Comparison of ENCODE assay signal across 22 mouse cellular contexts in genomic region chr5:112615946-112616617, GRCm38 (mm10). TPM values are rescaled to one million over a fixed set of nuclear protein-coding genes. Genes with fewer than 3 reads are reported as not detected.
DNase-seq lines count a peak whose midpoint lies in the region; ATAC-seq and TF ChIP-seq lines count a peak whose summit lies in the region.
"Had no signal": no experiment of that assay in that cellular context is flagged by ENCODE, and none has a peak within 500 bp of the region (broad histone marks: within the 10 kb centered on the region; RNA-seq: fewer than 3 reads in every experiment).

No protein-coding gene starts in this region.

- TF ChIP-seq CTCF in hindbrain, postnatal 0 days (IDR thresholded peaks at IDR 0.05; ENCODE audit: low read depth) = no peak

- WGBS in hindbrain, postnatal 0 days = 36% methylated on average over 7 of the region's 7 CpGs
- 50% methylated on average over 7 of the region's 7 CpGs for WGBS in hindbrain, embryonic 10.5 days

- H3K36me3 ChIP-seq in hindbrain, postnatal 0 days (ENCODE audit: insufficient read depth, low read length) = no peaks in the 10 kb centered on the region
- no peaks in the 10 kb centered on the region for H3K36me3 ChIP-seq in hindbrain, embryonic 10.5 days
- H3K36me3 ChIP-seq: embryonic facial prominence, embryonic 13.5 days; heart, embryonic 12.5 days; hindbrain, embryonic 15.5 days had no signal

- H3K4me3 ChIP-seq in hindbrain, postnatal 0 days (ENCODE audit: low read length) = no peak overlapping the region
- no peak overlapping the region for H3K4me3 ChIP-seq in hindbrain, embryonic 10.5 days
- H3K4me3 ChIP-seq: embryonic facial prominence, embryonic 13.5 days; forebrain, embryonic 13.5 days; gastrocnemius, adult 2 months; heart, embryonic 12.5 days; hindbrain, embryonic 15.5 days had no signal

- no peak overlapping the region for H3K27ac ChIP-seq in hindbrain, postnatal 0 days
- no peak overlapping the region for H3K27ac ChIP-seq in hindbrain, embryonic 10.5 days
- H3K27ac ChIP-seq: embryonic facial prominence, embryonic 13.5 days; forebrain, embryonic 13.5 days; gastrocnemius, adult 2 months; hindbrain, embryonic 15.5 days had no signal

- H3K4me1 ChIP-seq in hindbrain, postnatal 0 days (ENCODE audit: insufficient read depth, low read length) = 0 out of 2 replicates have a peak, but pooled peaks cover 9% of the 10 kb centered on the region
- peaks cover 13% of the 10 kb centered on the region; the same call in 1 of the 2 replicates for H3K4me1 ChIP-seq in hindbrain, embryonic 10.5 days (replicated peaks)
- H3K4me1 ChIP-seq: heart, embryonic 12.5 days had no signal

- DNase-seq in hindbrain, postnatal 0 days (ENCODE audit: low spot score) = peak; percentile 34
- no peak for DNase-seq in hindbrain, embryonic 10.5 days (ENCODE audit: low spot score)
- DNase-seq in layer of hippocampus, adult 11-12 months (ENCODE audit: low spot score) = peak; percentile 63
- DNase-seq in layer of hippocampus, adult 9-10 months (ENCODE audit: low spot score) = peak; percentile 56
- peak; percentile 59 for DNase-seq in retina, postnatal 1 day
- no peak for DNase-seq in liver
- DNase-seq in urinary bladder, postnatal 10 days (ENCODE audit: low spot score) = no peak
- DNase-seq: adrenal gland, adult 2 months; adrenal gland, postnatal 25 days; cerebellum, adult 11 months; cerebellum, adult 9-10 months; cerebellum, postnatal 36 days; forebrain, postnatal 0 days; gastrocnemius, adult 2 months; gastrocnemius, postnatal 25 days had no signal

- no peaks in the 10 kb centered on the region for H3K9me3 ChIP-seq in hindbrain, postnatal 0 days (ENCODE audit: low read length)
- no peaks in the 10 kb centered on the region for H3K9me3 ChIP-seq in hindbrain, embryonic 10.5 days
- H3K9me3 ChIP-seq: embryonic facial prominence, embryonic 13.5 days; forebrain, embryonic 13.5 days; heart, embryonic 12.5 days; hindbrain, embryonic 15.5 days had no signal

- H3K4me2 ChIP-seq in hindbrain, postnatal 0 days (ENCODE audit: low read depth, low read length) = no peak overlapping the region
- H3K4me2 ChIP-seq: embryonic facial prominence, embryonic 13.5 days; forebrain, embryonic 13.5 days; heart, embryonic 12.5 days; hindbrain, embryonic 15.5 days had no signal

- no peaks in the 10 kb centered on the region for H3K27me3 ChIP-seq in hindbrain, postnatal 0 days (ENCODE audit: insufficient read depth, low read length)
- peaks cover 4% of the 10 kb centered on the region; the same call in 1 of the 2 replicates for H3K27me3 ChIP-seq in hindbrain, embryonic 10.5 days (ENCODE audit: insufficient read depth, poor library complexity, severe bottlenecking)
- H3K27me3 ChIP-seq: embryonic facial prominence, embryonic 13.5 days; forebrain, embryonic 13.5 days; hindbrain, embryonic 15.5 days had no signal

- no peak for ATAC-seq in hindbrain, postnatal 0 days
- ATAC-seq: forebrain, embryonic 13.5 days; forebrain, postnatal 0 days had no signal

- no peak overlapping the region for H3K9ac ChIP-seq in hindbrain, postnatal 0 days (replicated peaks; ENCODE audit: low read length)
- H3K9ac ChIP-seq: embryonic facial prominence, embryonic 13.5 days; forebrain, embryonic 13.5 days; forebrain, postnatal 0 days; heart, embryonic 12.5 days; hindbrain, embryonic 15.5 days had no signal

RNA-seq across cellular contexts. Expression of gene Sez6l, which starts 39.1 kb away (rescaled TPM):
- 80.1 and 93.5 TPM in 2 replicates for total RNA-seq in hindbrain, postnatal 0 days (2014; rRNA removed)
- 39.5 and 43.5 TPM in 2 replicates for polyA plus RNA-seq in hindbrain, postnatal 0 days (2015; fragmentation: Nextera tagmentation; extraction: Ambion mirVana)
- polyA plus RNA-seq in hindbrain, embryonic 10.5 days (2016; fragmentation: Nextera tagmentation; extraction: Ambion mirVana) = 1.4 and 6.0 TPM in 2 replicates
- total RNA-seq: gastrocnemius, adult 2 months; gastrocnemius, postnatal 25 days; granulocyte monocyte progenitor cell, adult 5-6 weeks; MEL had no signal
- polyA plus RNA-seq: C2C12 had no signal

Comparison
In these comparisons a context has a peak if more than half of its experiments do, and no peak if none do; other contexts are left out.
1. DNase-seq: peak in hindbrain, postnatal 0 days (single experiment), layer of hippocampus, adult 11-12 months (single experiment), layer of hippocampus, adult 9-10 months (single experiment) and retina, postnatal 1 day (single experiment); none in hindbrain, embryonic 10.5 days (single experiment), liver (single experiment) and urinary bladder, postnatal 10 days (single experiment).